Mouse (Mus musculus) erythroid progenitor cell, adult 5-6 weeks (primary cell): ENCODE measurements around the gene Prps2. TPM values are rescaled to one million over a fixed set of nuclear protein-coding genes. Genes with fewer than 3 reads are reported as not detected.
"Not testable (repeated sequence)": the region's sequence is repeated elsewhere in the genome, so short reads cannot be mapped to it uniquely, and the experiment has no call there.

Experiments used
- ATAC-seq: replicated peaks from 2 replicates; pipeline ENCODE4 v1.8.0; 2016; ENCODE audit warnings: moderate number of reproducible peaks, mild to moderate bottlenecking, moderate TSS enrichment, inconsistent platforms; ENCODE audit not compliant: poor library complexity, low FRiP score, severe bottlenecking
- total RNA-seq, 2 experiments: library from RNA; stranded (forward) in 1 of 2; stranded (reverse) in 1 of 2; fragments of 150-400 nt in 1 of 2; fragments of 186-747, 209-891 nt in 1 of 2; gene quantifications; 2 replicates each; pipeline versions ENCODE4 v1.2.3 to v1.2.4; 2015 to 2017; ENCODE audit warnings: low replicate concordance in 2 of 2

Gene Prps2
- total RNA-seq (2015; ENCODE audit: low replicate concordance), result 7.6 and 19.7 TPM in 2 replicates
- total RNA-seq (2017; ENCODE audit: low replicate concordance), result 6.2 and 8.6 TPM in 2 replicates

- ATAC-seq, result peak; percentile 79
Observed at GRCm38 (mm10) chrX:167382047-167382853, at the start of gene Prps2. TSS of gene Prps2 (minus strand) at chrX:167382749.

- no peak for ATAC-seq
Observed at GRCm38 (mm10) chrX:167417654-167418053, 35.1 kb upstream of the Prps2 start.

- no peak for ATAC-seq
Observed at GRCm38 (mm10) chrX:167394940-167395339, 12.4 kb upstream of the Prps2 start.

GRCm38 (mm10) chrX:167386647-167387046 is 4.1 kb upstream of the Prps2 start:
- no peak for ATAC-seq

- no peak for ATAC-seq
Observed at GRCm38 (mm10) chrX:167382854-167383186, 271 bp upstream of the Prps2 start.

- ATAC-seq, result no peak
Observed at GRCm38 (mm10) chrX:167381583-167382046, 934 bp downstream of the Prps2 start.

GRCm38 (mm10) chrX:167380073-167380472 is 2.5 kb downstream of the Prps2 start:
- ATAC-seq, result no peak

- not testable (repeated sequence) for ATAC-seq
Observed at GRCm38 (mm10) chrX:167361231-167361630, 21.3 kb downstream of the Prps2 start.

GRCm38 (mm10) chrX:167359704-167360103 is 22.8 kb downstream of the Prps2 start:
- no peak for ATAC-seq

GRCm38 (mm10) chrX:167357415-167357814 is 25.1 kb downstream of the Prps2 start:
- no peak for ATAC-seq

- ATAC-seq, result no peak
Observed at GRCm38 (mm10) chrX:167355965-167356364, 26.6 kb downstream of the Prps2 start.

GRCm38 (mm10) chrX:167353617-167354016 is 28.9 kb downstream of the Prps2 start:
- no peak for ATAC-seq

GRCm38 (mm10) chrX:167346440-167346839 is 36.1 kb downstream of the Prps2 start:
- no peak for ATAC-seq

- no peak for ATAC-seq
Observed at GRCm38 (mm10) chrX:167344356-167344755, 38.2 kb downstream of the Prps2 start.

- no peak for ATAC-seq
Observed at GRCm38 (mm10) chrX:167341811-167342210, 40.7 kb downstream of the Prps2 start.

GRCm38 (mm10) chrX:167340190-167340589 is 42.4 kb downstream of the Prps2 start:
- ATAC-seq, result no peak

- no peak for ATAC-seq
Observed at GRCm38 (mm10) chrX:167337990-167338389, 44.6 kb downstream of the Prps2 start.

- no peak for ATAC-seq
Observed at GRCm38 (mm10) chrX:167334571-167334970, 48.0 kb downstream of the Prps2 start.

- no peak for ATAC-seq
Observed at GRCm38 (mm10) chrX:167332607-167333006, 49.9 kb downstream of the Prps2 start.

- no peak for ATAC-seq
Observed at GRCm38 (mm10) chrX:167330993-167331392, 51.6 kb downstream of the Prps2 start.

- no peak for ATAC-seq
Observed at GRCm38 (mm10) chrX:167330399-167330798, 52.1 kb downstream of the Prps2 start, which contains the start of gene Tlr7. TSS of gene Tlr7 (minus strand) at chrX:167330558.
